ENCODE assay signal across 7 mouse cellular contexts in the genomic region with DNA sequence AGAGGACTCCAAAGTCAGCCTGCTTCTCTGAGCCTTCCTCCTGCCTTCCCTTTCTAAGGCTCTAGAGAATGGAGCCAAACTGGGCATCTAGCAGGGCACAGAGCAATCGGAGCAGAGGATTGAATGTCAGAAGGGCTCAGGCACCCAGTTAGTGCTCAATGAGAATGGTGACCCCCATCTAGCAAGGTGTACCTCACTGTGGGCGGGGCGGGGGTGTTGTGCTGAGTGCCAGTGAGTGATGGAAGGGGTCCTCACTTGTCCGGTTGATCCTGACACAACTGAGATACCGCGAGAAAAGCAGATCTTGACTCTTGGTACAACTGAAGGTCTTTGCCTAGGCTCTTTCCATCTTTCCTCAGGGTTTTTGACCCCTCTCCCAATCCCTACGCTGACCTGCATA. TPM values are rescaled to one million over a fixed set of nuclear protein-coding genes. Genes with fewer than 3 reads are reported as not detected.
A peak's percentile ranks its signal among the peaks of the same experiment; 100 is the strongest.
DNase-seq lines count a peak whose midpoint lies in the region; ATAC-seq and TF ChIP-seq lines count a peak whose summit lies in the region.

No protein-coding gene starts in this region.

- no peak for TF ChIP-seq CTCF in lung, embryonic 14.5 days (IDR thresholded peaks at IDR 0.05; ENCODE audit: low read depth)

- peaks cover 7% of the 10 kb centered on the region for H3K4me1 ChIP-seq in lung, embryonic 14.5 days (ENCODE audit: insufficient read depth)
- H3K4me1 ChIP-seq in embryonic facial prominence, embryonic 13.5 days, result peaks cover 24% of the 10 kb centered on the region
- H3K4me1 ChIP-seq in intestine, embryonic 15.5 days (replicated peaks), result peaks cover 26% of the 10 kb centered on the region
- peaks cover 38% of the 10 kb centered on the region for H3K4me1 ChIP-seq in neural tube, embryonic 13.5 days (replicated peaks)

- no peak for DNase-seq in lung, embryonic 14.5 days
- DNase-seq in lung, postnatal 36 days, result no peak
- DNase-seq in right cerebral cortex, postnatal 36 days (ENCODE audit: low spot score in 2 of 2), result no peak
- no peak for DNase-seq in ovary, postnatal 14 days (ENCODE audit: low spot score)

- H3K9ac ChIP-seq in lung, embryonic 14.5 days, result peak overlapping the region; percentile 70
- peak overlapping the region; percentile 81 for H3K9ac ChIP-seq in embryonic facial prominence, embryonic 13.5 days
- H3K9ac ChIP-seq in intestine, embryonic 15.5 days, result peak overlapping the region; percentile 77
- H3K9ac ChIP-seq in neural tube, embryonic 13.5 days, result peak overlapping the region; percentile 92; the same call in 1 of the 2 replicates

- peaks cover 16% of the 10 kb centered on the region; the same call in 1 of the 2 replicates for H3K36me3 ChIP-seq in lung, embryonic 14.5 days (ENCODE audit: insufficient read depth)
- H3K36me3 ChIP-seq in embryonic facial prominence, embryonic 13.5 days, result peaks cover 13% of the 10 kb centered on the region
- H3K36me3 ChIP-seq in intestine, embryonic 15.5 days, result peaks cover 7% of the 10 kb centered on the region
- H3K36me3 ChIP-seq in neural tube, embryonic 13.5 days, result peaks cover 10% of the 10 kb centered on the region

- 45% methylated on average over 7 of the region's 7 CpGs for WGBS in lung, embryonic 14.5 days
- WGBS in embryonic facial prominence, embryonic 13.5 days, result 45% methylated on average over 7 of the region's 7 CpGs
- 40% methylated on average over 7 of the region's 7 CpGs for WGBS in intestine, embryonic 15.5 days
- WGBS in neural tube, embryonic 13.5 days, result 49% methylated on average over 7 of the region's 7 CpGs

- peak overlapping the region; percentile 91 for H3K4me2 ChIP-seq in lung, embryonic 14.5 days
- H3K4me2 ChIP-seq in embryonic facial prominence, embryonic 13.5 days, result peak overlapping the region; percentile 81
- peak overlapping the region; percentile 76 for H3K4me2 ChIP-seq in intestine, embryonic 15.5 days (replicated peaks)
- H3K4me2 ChIP-seq in neural tube, embryonic 13.5 days, result peak overlapping the region; percentile 84

- H3K27me3 ChIP-seq in lung, embryonic 14.5 days (ENCODE audit: insufficient read depth, low read length), result no peaks in the 10 kb centered on the region
- no peaks in the 10 kb centered on the region for H3K27me3 ChIP-seq in embryonic facial prominence, embryonic 13.5 days
- H3K27me3 ChIP-seq in intestine, embryonic 15.5 days (replicated peaks), result no peaks in the 10 kb centered on the region
- peaks cover 18% of the 10 kb centered on the region for H3K27me3 ChIP-seq in neural tube, embryonic 13.5 days

- no peak overlapping the region for H3K27ac ChIP-seq in lung, embryonic 14.5 days (ENCODE audit: low read depth)
- H3K27ac ChIP-seq in embryonic facial prominence, embryonic 13.5 days, result no peak overlapping the region
- no peak overlapping the region for H3K27ac ChIP-seq in intestine, embryonic 15.5 days
- H3K27ac ChIP-seq in neural tube, embryonic 13.5 days (replicated peaks), result no peak overlapping the region

- H3K4me3 ChIP-seq in lung, embryonic 14.5 days (ENCODE audit: low read depth, low read length), result peak overlapping the region; percentile 71
- H3K4me3 ChIP-seq in embryonic facial prominence, embryonic 13.5 days, result peak overlapping the region; percentile 85
- H3K4me3 ChIP-seq in intestine, embryonic 15.5 days (replicated peaks), result peak overlapping the region; percentile 81
- peak overlapping the region; percentile 81 for H3K4me3 ChIP-seq in neural tube, embryonic 13.5 days

- no peaks in the 10 kb centered on the region for H3K9me3 ChIP-seq in lung, embryonic 14.5 days (ENCODE audit: low read depth, low read length)
- no peaks in the 10 kb centered on the region for H3K9me3 ChIP-seq in embryonic facial prominence, embryonic 13.5 days
- no peaks in the 10 kb centered on the region for H3K9me3 ChIP-seq in intestine, embryonic 15.5 days
- H3K9me3 ChIP-seq in neural tube, embryonic 13.5 days, result no peaks in the 10 kb centered on the region

- ATAC-seq in lung, embryonic 14.5 days (ENCODE audit: insufficient read depth), result no peak
- ATAC-seq in embryonic facial prominence, embryonic 13.5 days (ENCODE audit: insufficient number of reproducible peaks, insufficient read depth, low FRiP score, low TSS enrichment, low read depth), result no peak
- no peak for ATAC-seq in intestine, embryonic 15.5 days
- no peak for ATAC-seq in neural tube, embryonic 13.5 days (ENCODE audit: low read depth)

RNA-seq across cellular contexts. Expression of gene Acaa1a, which starts 0.4 kb away (rescaled TPM):
- 80.4 and 87.1 TPM in 2 replicates for polyA plus RNA-seq in lung, embryonic 14.5 days (2014; fragmentation: Nextera tagmentation; extraction: Ambion mirVana)
- 94.4 and 96.7 TPM in 2 replicates for polyA plus RNA-seq in embryonic facial prominence, embryonic 13.5 days (2015; fragmentation: Nextera tagmentation; extraction: Ambion mirVana)
- 95.2 and 108 TPM in 2 replicates for polyA plus RNA-seq in intestine, embryonic 15.5 days (2015; fragmentation: Nextera tagmentation; extraction: Ambion mirVana)
- 98.3 and 106 TPM in 2 replicates for polyA plus RNA-seq in neural tube, embryonic 13.5 days (2015; fragmentation: Nextera tagmentation; extraction: Ambion mirVana)

RNA-seq across cellular contexts. Expression of gene Myd88, which starts 2.1 kb away (rescaled TPM):
- 21.8 and 24.5 TPM in 2 replicates for polyA plus RNA-seq in lung, embryonic 14.5 days (2014; fragmentation: Nextera tagmentation; extraction: Ambion mirVana)
- 17.7 and 18.2 TPM in 2 replicates for polyA plus RNA-seq in embryonic facial prominence, embryonic 13.5 days (2015; fragmentation: Nextera tagmentation; extraction: Ambion mirVana)
- 29.8 and 32.1 TPM in 2 replicates for polyA plus RNA-seq in intestine, embryonic 15.5 days (2015; fragmentation: Nextera tagmentation; extraction: Ambion mirVana)
- 6.6 and 6.9 TPM in 2 replicates for polyA plus RNA-seq in neural tube, embryonic 13.5 days (2015; fragmentation: Nextera tagmentation; extraction: Ambion mirVana)

RNA-seq across cellular contexts. Expression of gene Oxsr1, which starts 16.9 kb away (rescaled TPM):
- 13.3 and 14.4 TPM in 2 replicates for polyA plus RNA-seq in lung, embryonic 14.5 days (2014; fragmentation: Nextera tagmentation; extraction: Ambion mirVana)
- 11.2 and 11.7 TPM in 2 replicates for polyA plus RNA-seq in embryonic facial prominence, embryonic 13.5 days (2015; fragmentation: Nextera tagmentation; extraction: Ambion mirVana)
- 12.0 and 12.1 TPM in 2 replicates for polyA plus RNA-seq in intestine, embryonic 15.5 days (2015; fragmentation: Nextera tagmentation; extraction: Ambion mirVana)
- polyA plus RNA-seq in neural tube, embryonic 13.5 days (2015; fragmentation: Nextera tagmentation; extraction: Ambion mirVana), result 12.3 and 12.9 TPM in 2 replicates

RNA-seq across cellular contexts. Expression of gene Xylb, which starts 18.1 kb away (rescaled TPM):
- 5.7 and 7.9 TPM in 2 replicates for polyA plus RNA-seq in lung, embryonic 14.5 days (2014; fragmentation: Nextera tagmentation; extraction: Ambion mirVana)
- polyA plus RNA-seq in embryonic facial prominence, embryonic 13.5 days (2015; fragmentation: Nextera tagmentation; extraction: Ambion mirVana), result 5.3 and 7.2 TPM in 2 replicates
- polyA plus RNA-seq in intestine, embryonic 15.5 days (2015; fragmentation: Nextera tagmentation; extraction: Ambion mirVana), result 13.2 and 14.5 TPM in 2 replicates
- 2.4 and 2.6 TPM in 2 replicates for polyA plus RNA-seq in neural tube, embryonic 13.5 days (2015; fragmentation: Nextera tagmentation; extraction: Ambion mirVana)

RNA-seq across cellular contexts. Expression of gene Slc22a14, which starts 26.2 kb away (rescaled TPM):
- polyA plus RNA-seq in lung, embryonic 14.5 days (2014; fragmentation: Nextera tagmentation; extraction: Ambion mirVana), result 0.35 TPM in 1 of 2 replicates, not detected in the other
- polyA plus RNA-seq in embryonic facial prominence, embryonic 13.5 days (2015; fragmentation: Nextera tagmentation; extraction: Ambion mirVana), result not detected in 2 replicates
- 0.06 TPM in 1 of 2 replicates, not detected in the other for polyA plus RNA-seq in intestine, embryonic 15.5 days (2015; fragmentation: Nextera tagmentation; extraction: Ambion mirVana)
- polyA plus RNA-seq in neural tube, embryonic 13.5 days (2015; fragmentation: Nextera tagmentation; extraction: Ambion mirVana), result not detected in 2 replicates
